Mouse (Mus musculus) forebrain, embryonic 13.5 days (tissue): Measurements from ENCODE around the gene Nos2. TPM values are rescaled to one million over a fixed set of nuclear protein-coding genes. Genes with fewer than 3 reads are reported as not detected.
A peak's percentile ranks its signal among the peaks of the same experiment; 100 is the strongest.

ENCODE experiments used
- ATAC-seq: fragments of 200-750 bp; cut with Nextera tagmentation; 2 replicates; pipeline ENCODE4 v1.8.0; 2017
- H3K27ac ChIP-seq: fragments of 300-500 bp; sonication (generic); 2 replicates; pipeline ENCODE4 v1.5.1; 2015; ENCODE audit warnings: inconsistent platforms, mild to moderate bottlenecking, moderate library complexity
- H3K27me3 ChIP-seq: fragments of 300-500 bp; sonication (generic); 2 replicates; pipeline ENCODE4 v1.6.1; 2015; ENCODE audit warnings: mild to moderate bottlenecking, inconsistent platforms
- H3K36me3 ChIP-seq: fragments of 300-500 bp; sonication (generic); 2 replicates; pipeline ENCODE4 v1.6.1; 2015; ENCODE audit warnings: mild to moderate bottlenecking, inconsistent platforms; ENCODE audit not compliant: poor library complexity, severe bottlenecking
- H3K4me1 ChIP-seq: fragments of 300-500 bp; sonication (generic); 2 replicates; pipeline ENCODE4 v1.6.1; 2015; ENCODE audit warnings: inconsistent platforms
- H3K4me2 ChIP-seq: fragments of 300-500 bp; sonication (generic); 2 replicates; pipeline ENCODE4 v1.6.1; 2015; ENCODE audit warnings: inconsistent platforms, mild to moderate bottlenecking, moderate library complexity
- H3K4me3 ChIP-seq: fragments of 300-500 bp; sonication (generic); 2 replicates; pipeline ENCODE4 v1.5.1; 2015; ENCODE audit warnings: mild to moderate bottlenecking, inconsistent platforms
- H3K9ac ChIP-seq: fragments of 300-500 bp; sonication (generic); 2 replicates; pipeline ENCODE4 v1.6.1; 2015; ENCODE audit warnings: mild to moderate bottlenecking, inconsistent platforms
- H3K9me3 ChIP-seq: fragments of 300-500 bp; sonication (generic); replicated peaks from 2 replicates; pipeline ENCODE4 v1.6.1; 2016; ENCODE audit warnings: inconsistent platforms
- WGBS: fragments of 180-500 bp; shearing (Covaris S2); methylation state at CpG from one replicate; pipeline ENCODE4 v1.1.7; 2015; 5-methylcytosine and 5-hydroxymethylcytosine counted together
- polyA plus RNA-seq: library from polyadenylated mRNA; unstranded; fragments of >200 nt; fragmentation: Nextera tagmentation; extraction: Ambion mirVana; gene quantifications from 2 replicates; pipeline ENCODE4 v1.2.1, GENCODE M21; 2015

Nos2 gene
- polyA plus RNA-seq, 1 experiment from 2014 or later, result 0.57 TPM

DNA sequence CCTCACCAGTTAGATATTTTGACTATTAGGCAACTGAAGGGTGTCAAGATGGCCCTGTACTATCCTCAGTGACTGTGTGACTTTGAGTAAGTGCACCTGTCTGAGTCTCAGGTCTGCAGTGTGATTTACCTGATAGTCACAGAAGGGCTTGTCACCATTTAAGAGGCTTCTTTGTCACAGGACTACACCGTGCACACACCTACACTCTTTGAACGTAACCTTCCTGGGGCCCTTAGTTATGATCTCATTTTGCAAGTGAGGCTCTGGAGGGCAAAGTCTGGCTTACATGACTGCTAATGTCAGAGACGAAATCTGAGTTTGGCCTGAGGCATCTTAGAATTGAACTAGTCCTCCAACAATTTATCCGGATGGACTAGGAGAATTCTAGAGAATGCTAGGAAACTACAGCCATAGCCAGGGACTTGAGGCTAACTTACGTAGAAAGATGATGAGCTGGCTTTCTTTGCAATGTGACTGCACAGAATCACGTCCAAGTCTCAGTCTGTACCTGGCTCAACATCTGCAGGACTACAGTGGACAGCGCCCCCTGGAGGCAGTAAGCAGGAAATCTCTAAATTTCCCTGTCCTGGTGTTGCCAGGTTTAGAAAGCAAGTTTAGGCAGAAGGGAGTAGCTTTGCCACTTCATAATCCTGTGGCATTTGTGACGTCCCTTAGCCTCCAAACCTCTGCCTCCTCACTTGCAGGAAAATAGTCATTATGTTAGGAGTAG lies 2.3 kb downstream of the Nos2 start:
- 43% methylated on average over 8 of the region's 8 CpGs for WGBS
- Histone ChIP-seq H3K36me3 (no peaks in the 10 kb centered on the region), H3K9me3 (no peaks in the 10 kb centered on the region), H3K9ac (no peak overlapping the region), H3K4me2 (no peak overlapping the region), H3K4me3 (no peak overlapping the region), H3K27ac (no peak overlapping the region), H3K4me1 (peaks cover 9% of the 10 kb centered on the region), H3K27me3 (peaks cover 51% of the 10 kb centered on the region)
- no peak for ATAC-seq

DNA sequence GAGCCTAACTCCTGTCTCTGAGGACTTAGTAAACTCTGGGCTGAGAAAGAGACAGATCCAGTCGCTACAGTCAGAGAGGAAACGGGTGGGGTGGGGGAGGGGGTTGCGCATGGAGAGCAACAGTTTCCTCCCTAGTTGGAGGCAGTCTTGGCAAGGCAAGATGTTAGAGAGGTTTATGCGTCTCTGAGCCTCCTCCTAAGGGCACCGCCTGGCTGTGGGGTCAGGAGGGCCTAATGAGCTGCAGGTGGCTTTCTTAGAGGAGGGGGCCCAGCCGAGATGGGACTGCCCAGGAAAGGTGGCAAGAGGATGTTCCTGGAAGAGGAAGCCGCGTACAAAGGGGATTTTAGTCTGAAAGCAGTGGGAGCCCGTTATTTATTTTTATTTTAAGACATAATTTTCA lies 3.5 kb downstream of the Nos2 start:
- no peak overlapping the region for H3K4me2 ChIP-seq
- H3K36me3 ChIP-seq, result no peaks in the 10 kb centered on the region
- no peak for ATAC-seq
- H3K27ac ChIP-seq, result no peak overlapping the region
- peaks cover 51% of the 10 kb centered on the region for H3K27me3 ChIP-seq
- no peak overlapping the region for H3K4me3 ChIP-seq
- no peak overlapping the region for H3K9ac ChIP-seq
- WGBS, result 14% methylated on average over 9 of the region's 9 CpGs
- H3K4me1 ChIP-seq, result peaks cover 11% of the 10 kb centered on the region
- no peaks in the 10 kb centered on the region for H3K9me3 ChIP-seq

DNA sequence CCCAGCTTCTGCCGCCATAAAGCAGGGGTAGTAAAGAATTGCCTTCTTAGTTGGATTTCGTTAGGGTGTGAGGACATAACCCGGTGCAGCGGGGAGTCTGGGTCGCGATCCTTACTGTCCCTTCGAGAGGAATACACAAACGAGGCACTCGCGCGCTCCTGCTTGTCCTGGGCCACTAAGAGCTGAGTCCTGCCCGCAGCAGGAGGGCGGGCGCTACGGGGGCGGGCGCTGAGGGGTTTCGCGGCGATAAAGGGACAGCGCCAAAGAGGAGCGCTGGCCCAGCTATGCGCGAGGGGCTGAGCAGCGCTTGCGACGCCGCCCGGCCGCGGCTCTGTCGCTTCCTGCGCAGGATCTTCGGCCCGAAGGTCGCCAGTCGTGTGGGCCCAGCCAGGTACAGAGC lies 4.3 kb downstream of the Nos2 start:
- Histone ChIP-seq H3K27ac (no peak overlapping the region; the same call in 1 of the 2 replicates), H3K9me3 (no peaks in the 10 kb centered on the region), H3K4me1 (peaks cover 15% of the 10 kb centered on the region), H3K4me3 (peak overlapping the region; percentile 40), H3K4me2 (peak overlapping the region; percentile 66), H3K27me3 (peaks cover 51% of the 10 kb centered on the region), H3K36me3 (no peaks in the 10 kb centered on the region), H3K9ac (peak overlapping the region; percentile 51)
- 2% methylated on average over 32 of the region's 37 CpGs for WGBS
- no peak for ATAC-seq

DNA sequence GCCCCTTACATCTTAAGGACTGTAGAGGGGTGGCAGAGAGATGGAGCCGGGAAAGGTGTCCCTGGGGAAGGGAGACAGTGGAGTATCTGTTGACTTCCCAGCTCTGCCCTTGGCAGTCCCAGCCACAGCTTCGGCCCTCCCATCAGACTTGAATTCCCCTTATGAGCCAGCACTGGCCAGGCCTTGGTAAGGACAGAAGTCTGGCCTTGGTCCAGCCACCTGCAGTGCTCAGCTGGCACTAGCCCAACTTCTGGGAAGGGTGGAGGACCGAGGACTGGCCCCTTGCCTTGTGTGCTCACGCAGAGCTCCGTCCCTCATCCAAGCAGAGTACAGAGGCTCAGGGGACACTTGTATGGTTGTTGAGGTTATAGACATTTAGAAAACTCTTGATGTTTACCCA lies 8.8 kb downstream of the Nos2 start:
- H3K36me3 ChIP-seq, result no peaks in the 10 kb centered on the region
- H3K9ac ChIP-seq, result no peak overlapping the region
- no peak overlapping the region for H3K4me3 ChIP-seq
- H3K27ac ChIP-seq, result no peak overlapping the region
- H3K4me1 ChIP-seq, result peaks cover 15% of the 10 kb centered on the region
- H3K9me3 ChIP-seq, result no peaks in the 10 kb centered on the region
- WGBS, result 68% methylated on average over 5 of the region's 5 CpGs
- no peak overlapping the region for H3K4me2 ChIP-seq
- peaks cover 29% of the 10 kb centered on the region for H3K27me3 ChIP-seq
- no peak for ATAC-seq

DNA sequence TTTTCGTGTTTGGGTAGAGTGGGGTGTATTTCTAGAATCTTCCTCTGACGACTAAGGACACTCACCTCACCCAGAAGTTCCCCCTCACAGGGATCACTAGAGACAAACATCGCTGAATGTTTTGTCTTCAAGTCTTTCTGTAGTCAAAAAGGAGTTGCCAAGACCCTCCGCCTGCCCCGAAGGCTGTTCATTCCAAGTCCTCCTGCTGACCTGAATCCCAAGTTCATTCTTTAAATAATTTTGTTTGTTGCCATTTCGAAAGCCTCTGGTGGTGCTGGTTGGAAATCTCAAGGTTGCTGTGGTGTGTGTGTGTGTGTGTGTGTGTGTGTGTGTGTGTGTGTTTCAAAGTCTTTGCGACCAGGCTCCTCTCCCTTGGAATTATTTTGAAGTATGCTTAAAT lies 13.7 kb downstream of the Nos2 start:
- Histone ChIP-seq H3K9ac (no peak overlapping the region), H3K4me3 (no peak overlapping the region), H3K27ac (no peak overlapping the region), H3K4me1 (peaks cover 2% of the 10 kb centered on the region; the same call in 1 of the 2 replicates), H3K36me3 (no peaks in the 10 kb centered on the region), H3K27me3 (no peaks in the 10 kb centered on the region), H3K9me3 (no peaks in the 10 kb centered on the region), H3K4me2 (no peak overlapping the region)
- no peak for ATAC-seq
- WGBS, result 92% methylated on average over 7 of the region's 7 CpGs

DNA sequence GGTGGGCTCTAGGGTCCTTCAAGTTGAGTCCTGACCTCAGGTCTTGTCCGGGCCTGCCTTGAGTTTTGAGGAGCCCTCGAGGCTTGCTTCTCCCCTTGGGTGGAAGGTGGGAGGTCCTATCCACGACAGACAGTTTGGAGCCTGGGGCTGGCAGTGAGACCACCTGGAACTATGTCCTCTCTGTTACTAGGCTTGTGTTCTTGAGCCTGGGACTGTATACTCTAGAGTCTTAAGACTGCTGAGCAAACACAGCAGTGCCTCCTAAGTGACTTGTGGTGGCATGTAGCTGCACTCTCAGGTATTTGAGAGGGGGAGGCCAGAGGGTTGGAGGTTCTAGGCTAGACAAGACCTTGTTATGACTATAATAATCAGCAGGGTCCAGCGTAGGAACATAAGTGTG lies 14.1 kb downstream of the Nos2 start:
- Histone ChIP-seq H3K4me1 (no peaks in the 10 kb centered on the region), H3K4me2 (no peak overlapping the region), H3K27me3 (no peaks in the 10 kb centered on the region), H3K9me3 (no peaks in the 10 kb centered on the region), H3K4me3 (no peak overlapping the region), H3K9ac (no peak overlapping the region), H3K27ac (0 out of 2 replicates have a peak overlapping the region, but pooled peaks have one; percentile 22), H3K36me3 (no peaks in the 10 kb centered on the region)
- WGBS, result 80% methylated on average over 4 of the region's 4 CpGs
- ATAC-seq, result no peak

DNA sequence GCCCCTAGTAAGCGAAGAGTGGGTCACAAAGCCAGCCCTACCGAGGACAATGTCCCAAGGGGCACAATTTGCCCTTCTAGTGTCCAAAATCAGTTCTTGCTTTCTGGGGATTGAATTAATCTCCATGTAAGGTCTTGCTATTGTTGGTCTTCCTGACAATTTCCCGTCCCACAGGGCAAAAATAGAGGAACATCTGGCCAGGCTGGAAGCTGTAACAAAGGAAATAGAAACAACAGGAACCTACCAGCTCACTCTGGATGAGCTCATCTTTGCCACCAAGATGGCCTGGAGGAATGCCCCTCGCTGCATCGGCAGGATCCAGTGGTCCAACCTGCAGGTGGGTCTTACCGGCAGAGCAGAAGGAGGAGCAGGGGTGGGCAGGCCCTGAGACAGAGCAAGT lies 14.6 kb downstream of the Nos2 start:
- Histone ChIP-seq H3K9me3 (no peaks in the 10 kb centered on the region), H3K27ac (no peak overlapping the region), H3K4me1 (no peaks in the 10 kb centered on the region), H3K9ac (no peak overlapping the region), H3K4me2 (no peak overlapping the region), H3K4me3 (no peak overlapping the region), H3K36me3 (no peaks in the 10 kb centered on the region), H3K27me3 (no peaks in the 10 kb centered on the region)
- WGBS, result 88% methylated on average over 6 of the region's 6 CpGs
- no peak for ATAC-seq

DNA sequence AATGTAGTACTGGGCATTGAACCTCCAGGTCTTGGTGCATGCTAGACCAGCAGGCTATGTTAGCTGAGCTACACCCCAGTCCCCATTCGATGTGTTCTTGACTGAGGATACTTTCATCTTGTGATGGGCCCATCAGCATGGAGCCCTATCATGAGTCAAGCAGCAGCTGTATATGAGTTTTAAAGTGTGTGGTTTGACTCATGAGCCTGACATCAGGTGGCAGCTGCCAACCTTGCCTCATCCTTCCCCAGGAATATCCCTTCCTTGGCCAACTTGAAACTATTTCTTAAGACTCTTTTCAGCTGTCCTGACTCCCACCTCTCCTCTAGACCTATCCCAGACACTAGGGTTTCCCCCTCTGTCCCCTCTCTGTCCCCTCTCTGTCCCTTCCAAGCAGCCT lies 22.5 kb downstream of the Nos2 start:
- Histone ChIP-seq H3K27ac (no peak overlapping the region), H3K4me3 (no peak overlapping the region), H3K4me2 (no peak overlapping the region), H3K27me3 (no peaks in the 10 kb centered on the region), H3K4me1 (no peaks in the 10 kb centered on the region), H3K9me3 (no peaks in the 10 kb centered on the region), H3K9ac (no peak overlapping the region), H3K36me3 (no peaks in the 10 kb centered on the region)
- no peak for ATAC-seq
- WGBS, result 89% methylated on average over 1 of the region's 1 CpGs

DNA sequence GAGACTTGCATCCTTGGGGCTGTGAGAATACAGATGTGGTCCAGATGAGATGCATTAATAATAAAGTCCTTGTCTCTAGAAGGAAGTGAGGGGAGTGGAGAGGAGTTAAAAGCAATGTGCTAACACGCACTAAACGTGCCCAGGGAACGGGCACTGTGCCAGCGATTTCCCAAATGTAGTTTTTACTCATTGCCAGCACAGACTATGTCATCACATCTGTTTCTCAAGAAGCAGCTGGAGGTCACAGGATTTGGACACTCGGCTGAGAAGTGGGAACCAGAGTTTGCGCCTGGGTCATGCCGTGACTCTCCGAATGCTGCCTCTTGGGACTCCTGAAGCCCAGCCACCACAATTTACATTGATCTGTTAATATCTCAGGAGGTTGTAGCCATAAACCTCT lies 29.8 kb downstream of the Nos2 start:
- Histone ChIP-seq H3K9ac (no peak overlapping the region), H3K4me1 (peaks cover 5% of the 10 kb centered on the region; the same call in 1 of the 2 replicates), H3K9me3 (no peaks in the 10 kb centered on the region), H3K4me3 (no peak overlapping the region), H3K4me2 (no peak overlapping the region), H3K27ac (no peak overlapping the region), H3K36me3 (no peaks in the 10 kb centered on the region), H3K27me3 (peaks cover 21% of the 10 kb centered on the region)
- ATAC-seq, result no peak
- 85% methylated on average over 8 of the region's 8 CpGs for WGBS

DNA sequence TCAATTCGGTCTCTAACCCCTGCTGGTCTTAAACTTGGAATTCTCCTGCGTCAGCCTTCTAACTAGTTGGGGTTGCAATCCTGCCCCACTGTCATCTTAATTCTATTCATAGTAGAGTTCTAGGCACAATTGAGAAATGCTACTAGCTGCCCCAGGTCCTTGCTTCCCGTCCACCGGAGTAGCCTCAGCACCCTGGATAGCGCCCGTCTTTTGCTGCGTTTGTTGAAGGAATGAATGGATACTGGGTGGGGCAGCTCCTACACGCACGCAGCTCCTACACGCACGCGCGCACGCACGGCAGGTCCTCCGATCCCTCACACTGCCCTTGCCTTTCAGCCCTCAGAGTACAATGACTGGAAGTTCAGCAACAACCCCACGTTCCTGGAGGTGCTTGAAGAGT lies 31.9 kb downstream of the Nos2 start:
- H3K9me3 ChIP-seq, result no peaks in the 10 kb centered on the region
- H3K4me3 ChIP-seq, result peak overlapping the region; percentile 23; the same call in 1 of the 2 replicates
- H3K27me3 ChIP-seq, result peaks cover 21% of the 10 kb centered on the region
- no peak overlapping the region for H3K9ac ChIP-seq
- WGBS, result 7% methylated on average over 17 of the region's 17 CpGs
- H3K27ac ChIP-seq, result no peak overlapping the region
- peaks cover 5% of the 10 kb centered on the region; the same call in 1 of the 2 replicates for H3K4me1 ChIP-seq
- peak overlapping the region; percentile 54 for H3K4me2 ChIP-seq
- H3K36me3 ChIP-seq, result no peaks in the 10 kb centered on the region
- ATAC-seq, result no peak

DNA sequence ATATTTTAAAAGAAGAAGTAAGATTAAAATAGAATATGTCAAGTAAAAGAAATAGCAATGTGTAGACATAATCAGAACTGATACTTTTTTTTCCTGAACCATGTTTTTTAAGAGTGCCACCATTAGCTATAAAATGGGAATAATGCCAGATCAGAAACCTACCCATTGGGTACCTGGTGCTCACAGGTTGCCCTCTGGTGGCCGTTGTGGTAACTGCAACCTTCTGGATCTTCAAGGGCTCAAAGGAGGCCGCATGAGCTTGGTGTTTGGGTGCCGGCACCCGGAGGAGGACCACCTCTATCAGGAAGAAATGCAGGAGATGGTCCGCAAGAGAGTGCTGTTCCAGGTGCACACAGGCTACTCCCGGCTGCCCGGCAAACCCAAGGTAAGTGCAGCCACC lies 35.7 kb downstream of the Nos2 start:
- no peak for ATAC-seq
- Histone ChIP-seq H3K27me3 (peaks cover 18% of the 10 kb centered on the region), H3K36me3 (no peaks in the 10 kb centered on the region), H3K4me3 (no peak overlapping the region), H3K9ac (no peak overlapping the region), H3K9me3 (no peaks in the 10 kb centered on the region), H3K4me2 (no peak overlapping the region), H3K27ac (no peak overlapping the region), H3K4me1 (peaks cover 5% of the 10 kb centered on the region; the same call in 1 of the 2 replicates)
- WGBS, result 10% methylated on average over 7 of the region's 7 CpGs

DNA sequence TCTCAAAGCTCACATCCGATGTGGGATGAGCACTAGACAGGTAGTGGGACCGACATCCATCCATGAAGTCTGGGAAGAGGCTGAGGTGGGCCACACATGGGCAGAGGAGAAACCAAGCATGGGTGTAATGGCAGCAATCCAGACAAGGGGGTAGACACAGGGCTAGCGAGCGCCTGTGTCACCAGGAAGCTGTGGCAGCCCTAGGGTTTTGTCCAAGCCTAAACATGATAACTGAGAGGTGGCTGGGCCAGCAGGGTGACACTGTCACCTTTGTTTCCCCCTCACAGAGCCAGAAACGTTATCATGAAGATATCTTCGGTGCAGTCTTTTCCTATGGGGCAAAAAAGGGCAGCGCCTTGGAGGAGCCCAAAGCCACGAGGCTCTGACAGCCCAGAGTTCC lies 38.8 kb downstream of the Nos2 start:
- WGBS, result 78% methylated on average over 8 of the region's 8 CpGs
- ATAC-seq, result no peak
- no peaks in the 10 kb centered on the region for H3K36me3 ChIP-seq
- H3K4me3 ChIP-seq, result no peak overlapping the region
- H3K27ac ChIP-seq, result no peak overlapping the region
- H3K27me3 ChIP-seq, result no peaks in the 10 kb centered on the region
- H3K9ac ChIP-seq, result no peak overlapping the region
- no peak overlapping the region for H3K4me2 ChIP-seq
- no peaks in the 10 kb centered on the region for H3K4me1 ChIP-seq
- no peaks in the 10 kb centered on the region for H3K9me3 ChIP-seq
